ENCODE assay signal across 12 mouse cellular contexts in genomic region chr6:145182044-145182443, GRCm38 (mm10). TPM values are rescaled to one million over a fixed set of nuclear protein-coding genes. Genes with fewer than 3 reads are reported as not detected.
A peak's percentile ranks its signal among the peaks of the same experiment; 100 is the strongest.
DNase-seq lines count a peak whose midpoint lies in the region; ATAC-seq and TF ChIP-seq lines count a peak whose summit lies in the region.
"Had no signal": no experiment of that assay in that cellular context is flagged by ENCODE, and none has a peak within 500 bp of the region (broad histone marks: within the 10 kb centered on the region; RNA-seq: fewer than 3 reads in every experiment).

No protein-coding gene starts in this region.

- peak; percentile 85 for TF ChIP-seq POLR2A in heart, adult 2 months (IDR thresholded peaks at IDR 0.05; ENCODE audit: insufficient read depth, low read depth, low read length)

- no peaks in the 10 kb centered on the region for H3K9me3 ChIP-seq in midbrain, postnatal 0 days (ENCODE audit: low read length)
- no peaks in the 10 kb centered on the region for H3K9me3 ChIP-seq in midbrain, embryonic 14.5 days (ENCODE audit: control insufficient read depth, low read length)
- H3K9me3 ChIP-seq: hindbrain, embryonic 15.5 days; liver, embryonic 15.5 days had no signal

- no peak overlapping the region for H3K4me3 ChIP-seq in midbrain, postnatal 0 days (ENCODE audit: low read depth, low read length)
- no peak overlapping the region for H3K4me3 ChIP-seq in midbrain, embryonic 14.5 days (replicated peaks; ENCODE audit: low read depth, low read length)
- peak overlapping the region; percentile 33; the same call in 1 of the 2 replicates for H3K4me3 ChIP-seq in heart, adult 2 months
- H3K4me3 ChIP-seq: erythroblast, embryonic 14.5 days; hindbrain, embryonic 15.5 days; liver, embryonic 15.5 days had no signal

- H3K36me3 ChIP-seq in midbrain, postnatal 0 days (ENCODE audit: insufficient read depth, low read length), result no peaks in the 10 kb centered on the region
- H3K36me3 ChIP-seq in midbrain, embryonic 14.5 days (ENCODE audit: control insufficient read depth, insufficient read depth, low read length), result no peaks in the 10 kb centered on the region
- no peaks in the 10 kb centered on the region for H3K36me3 ChIP-seq in heart, adult 2 months (ENCODE audit: control insufficient read depth, insufficient read depth, low read length)
- H3K36me3 ChIP-seq: hindbrain, embryonic 15.5 days; liver, embryonic 15.5 days had no signal

- ATAC-seq in midbrain, postnatal 0 days (ENCODE audit: low FRiP score), result no peak
- ATAC-seq in midbrain, embryonic 14.5 days (ENCODE audit: low FRiP score, low TSS enrichment), result no peak
- ATAC-seq: activated CD4-positive, CD25-positive, alpha-beta regulatory T cell, adult 4 months had no signal

- intact Hi-C loops in heart, adult 2 months (cut with DNase I), result no loop called here

- no peaks in the 10 kb centered on the region for H3K79me2 ChIP-seq in heart, adult 2 months (replicated peaks; ENCODE audit: control insufficient read depth, insufficient read depth, low read length)

- no peaks in the 10 kb centered on the region for H3K4me1 ChIP-seq in midbrain, postnatal 0 days (ENCODE audit: insufficient read depth, low read length)
- H3K4me1 ChIP-seq in midbrain, embryonic 14.5 days (ENCODE audit: control insufficient read depth, insufficient read depth, low read length), result no peaks in the 10 kb centered on the region
- peaks cover 4% of the 10 kb centered on the region for H3K4me1 ChIP-seq in heart, adult 2 months (ENCODE audit: control insufficient read depth, insufficient read depth, low read length)
- H3K4me1 ChIP-seq: hindbrain, embryonic 15.5 days; liver, embryonic 15.5 days had no signal

- no peak overlapping the region for H3K27ac ChIP-seq in midbrain, postnatal 0 days (ENCODE audit: low read depth, low read length)
- no peak overlapping the region for H3K27ac ChIP-seq in midbrain, embryonic 14.5 days (replicated peaks; ENCODE audit: low read depth, low read length)
- H3K27ac ChIP-seq in heart, adult 2 months, result peak overlapping the region; percentile 75
- H3K27ac ChIP-seq: hindbrain, embryonic 15.5 days; liver, embryonic 15.5 days had no signal

- H3K9ac ChIP-seq in midbrain, postnatal 0 days (replicated peaks; ENCODE audit: low read length, poor library complexity, severe bottlenecking), result no peak overlapping the region
- H3K9ac ChIP-seq in midbrain, embryonic 14.5 days (replicated peaks; ENCODE audit: low read length), result no peak overlapping the region
- peak overlapping the region; percentile 56; the same call in 1 of the 2 replicates for H3K9ac ChIP-seq in heart, adult 2 months (ENCODE audit: low read depth, low read length)
- H3K9ac ChIP-seq: hindbrain, embryonic 15.5 days; liver, embryonic 15.5 days had no signal

- TF ChIP-seq CTCF in midbrain, postnatal 0 days (IDR thresholded peaks at IDR 0.05), result no peak
- no peak for TF ChIP-seq CTCF in heart, adult 2 months (IDR thresholded peaks at IDR 0.05)

- WGBS in midbrain, postnatal 0 days, result 89% methylated on average over 8 of the region's 8 CpGs
- WGBS in midbrain, embryonic 14.5 days, result 87% methylated on average over 8 of the region's 8 CpGs
- 22% methylated on average over 8 of the region's 8 CpGs for WGBS in heart, adult 2 months

- H3K4me2 ChIP-seq in midbrain, postnatal 0 days (ENCODE audit: low read depth, low read length, poor library complexity, severe bottlenecking), result no peak overlapping the region
- no peak overlapping the region for H3K4me2 ChIP-seq in midbrain, embryonic 14.5 days (ENCODE audit: low read length)
- H3K4me2 ChIP-seq: hindbrain, embryonic 15.5 days; liver, embryonic 15.5 days had no signal

- H3K27me3 ChIP-seq in midbrain, postnatal 0 days (ENCODE audit: insufficient read depth, low read length), result no peaks in the 10 kb centered on the region; the same call in 1 of the 2 replicates
- H3K27me3 ChIP-seq in midbrain, embryonic 14.5 days (ENCODE audit: control insufficient read depth, insufficient read depth, low read length), result no peaks in the 10 kb centered on the region
- H3K27me3 ChIP-seq in heart, adult 2 months (ENCODE audit: control insufficient read depth, insufficient read depth, low read length), result no peaks in the 10 kb centered on the region
- H3K27me3 ChIP-seq: hindbrain, embryonic 15.5 days; liver, embryonic 15.5 days had no signal

- DNase-seq in midbrain, postnatal 0 days (ENCODE audit: low spot score), result peak; percentile 28
- no peak for DNase-seq in midbrain, embryonic 14.5 days
- DNase-seq in heart, adult 2 months, result peak; percentile 53 to 75
- DNase-seq in kidney, postnatal 36 days, result peak; percentile 24 to 49
- no peak for DNase-seq in cerebellum, adult 9-10 months
- no peak for DNase-seq in cerebellum, adult 11 months
- DNase-seq in natural killer cell, adult 2 months (ENCODE audit: low spot score in 2 of 2), result no peak
- DNase-seq: thymus, postnatal 25 days had no signal

- TF ChIP-seq EP300 in heart, adult 2 months (IDR thresholded peaks at IDR 0.05; ENCODE audit: insufficient read depth, low read depth, low read length), result peak; percentile 45; the same call in 1 of the 2 replicates

RNA-seq across cellular contexts. Expression of gene Casc1, which starts 28.8 kb away (rescaled TPM):
- total RNA-seq in midbrain, postnatal 0 days (2014; rRNA removed), result 2.2 and 2.8 TPM in 2 replicates
- polyA plus RNA-seq in midbrain, postnatal 0 days (2015; fragmentation: Nextera tagmentation; extraction: Ambion mirVana), result 0.58 and 1.0 TPM in 2 replicates
- polyA plus RNA-seq in midbrain, embryonic 14.5 days (2014; fragmentation: Nextera tagmentation; extraction: Ambion mirVana), result 0.46 and 0.69 TPM in 2 replicates
- under 1 TPM; 0.86 to 0.98 TPM for total RNA-seq in heart, adult 2 months (2021)
- 1.3 and 1.4 TPM in 2 replicates for polyA plus RNA-seq in heart, adult 2 months (2012; rRNA removed)
- polyA plus RNA-seq: erythroblast, embryonic 14.5 days had no signal

RNA-seq across cellular contexts. Expression of gene Etfrf1, which starts 28.9 kb away (rescaled TPM):
- total RNA-seq in midbrain, postnatal 0 days (2014; rRNA removed), result 11.9 and 12.2 TPM in 2 replicates
- 27.9 TPM in 2 replicates for polyA plus RNA-seq in midbrain, postnatal 0 days (2015; fragmentation: Nextera tagmentation; extraction: Ambion mirVana)
- 29.2 and 30.6 TPM in 2 replicates for polyA plus RNA-seq in midbrain, embryonic 14.5 days (2014; fragmentation: Nextera tagmentation; extraction: Ambion mirVana)
- 100 to 1,000 TPM in 1 of 2 experiments, 10 to 100 TPM in 1; 97.4 to 107 TPM for total RNA-seq in heart, adult 2 months (2021)
- 36.3 and 67.3 TPM in 2 replicates for polyA plus RNA-seq in heart, adult 2 months (2012; rRNA removed)

Comparison
In these comparisons a context has a peak if more than half of its experiments do, and no peak if none do; other contexts are left out.
1. DNase-seq: peak in midbrain, postnatal 0 days (single experiment), heart, adult 2 months (2 of 2) and kidney, postnatal 36 days (2 of 2); none in midbrain, embryonic 14.5 days (single experiment), cerebellum, adult 9-10 months (single experiment), cerebellum, adult 11 months (single experiment) and natural killer cell, adult 2 months (0 of 2).